Mouse (Mus musculus) kidney, postnatal 0 days (tissue): ENCODE data around the gene Ush1g. TPM values are rescaled to one million over a fixed set of nuclear protein-coding genes. Genes with fewer than 3 reads are reported as not detected.

ENCODE experiments used
- ATAC-seq: fragments of 200-750 bp; cut with Nextera tagmentation; replicated peaks from 2 replicates; pipeline ENCODE4 v1.8.0; 2017; ENCODE audit warnings: low read depth, moderate number of reproducible peaks, moderate TSS enrichment, moderate library complexity; ENCODE audit not compliant: low FRiP score
- DNase-seq: peaks from one replicate; pipeline ENCODE4 v3.0.0-alpha.2; 2016; ENCODE audit warnings: low spot score
- H3K27ac ChIP-seq: fragments of 300-500 bp; sonication (generic); 2 replicates; pipeline ENCODE4 v1.5.1; 2014; ENCODE audit warnings: mild to moderate bottlenecking
- H3K27me3 ChIP-seq: fragments of 300-500 bp; sonication (generic); 2 replicates; pipeline ENCODE4 v1.6.1; 2014; ENCODE audit warnings: low read length, mixed read lengths; ENCODE audit not compliant: insufficient read depth
- H3K36me3 ChIP-seq: fragments of 300-500 bp; sonication (generic); 2 replicates; pipeline ENCODE4 v1.6.1; 2014; ENCODE audit warnings: low read length, mixed read lengths; ENCODE audit not compliant: insufficient read depth
- H3K4me1 ChIP-seq: fragments of 300-500 bp; sonication (generic); replicated peaks from 2 replicates; pipeline ENCODE4 v1.6.1; 2014; ENCODE audit warnings: antibody characterized with exemption, low read length, mixed read lengths; ENCODE audit not compliant: insufficient read depth
- H3K4me2 ChIP-seq: fragments of 300-500 bp; sonication (generic); 2 replicates; pipeline ENCODE4 v1.6.1; 2014; ENCODE audit warnings: mild to moderate bottlenecking, low read length, moderate library complexity, mixed read lengths
- H3K4me3 ChIP-seq: fragments of 300-500 bp; sonication (generic); replicated peaks from 2 replicates; pipeline ENCODE4 v1.5.1; 2014; ENCODE audit warnings: low read depth, low read length
- H3K9ac ChIP-seq: fragments of 300-500 bp; sonication (generic); 2 replicates; pipeline ENCODE4 v1.6.1; 2014; ENCODE audit warnings: low read depth, low read length
- H3K9me3 ChIP-seq: fragments of 300-500 bp; sonication (generic); replicated peaks from 2 replicates; pipeline ENCODE4 v1.6.1; 2016; ENCODE audit warnings: low read length, inconsistent platforms, mixed read lengths
- CTCF ChIP-seq: IDR thresholded peaks from 2 replicates; pipeline ENCODE4 v1.5.1; 2016; ENCODE audit warnings: antibody characterized with exemption, low read depth, mild to moderate bottlenecking, moderate library complexity
- WGBS: fragments of 180-500 bp; shearing (Covaris S2); extraction: QIAGEN DNeasy Blood & Tissue Kit; methylation state at CpG from one replicate; pipeline ENCODE4 v1.1.7; 2014; 5-methylcytosine and 5-hydroxymethylcytosine counted together
- polyA plus RNA-seq: library from polyadenylated mRNA; unstranded; fragments of >200 nt; fragmentation: Nextera tagmentation; extraction: Ambion mirVana; gene quantifications from 2 replicates; pipeline ENCODE4 v1.2.1, GENCODE M21; 2015

Gene Ush1g
- polyA plus RNA-seq, 1 experiment from 2014 or later: not detected

DNA sequence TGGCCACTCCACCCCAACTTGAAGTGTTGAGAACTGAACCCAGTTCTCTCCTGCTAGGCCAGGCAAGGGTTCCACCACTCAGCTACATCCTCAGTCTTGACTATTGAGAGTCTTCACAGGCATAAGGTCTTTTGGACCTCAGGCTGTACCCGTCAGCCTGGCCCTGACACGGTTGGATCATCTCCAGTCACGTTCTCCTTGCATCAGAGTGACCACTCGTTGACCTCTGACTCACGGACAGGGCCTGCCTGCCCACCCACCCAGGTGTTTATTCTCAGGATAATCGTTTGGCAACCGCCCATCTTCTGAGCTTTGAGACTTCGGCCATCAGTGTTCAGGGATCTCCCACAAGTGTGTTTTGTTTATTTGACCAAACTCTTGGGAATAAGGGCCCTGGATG is 18.7 kb downstream of the Ush1g start:
- Histone ChIP-seq H3K4me2 (no peak overlapping the region), H3K4me1 (no peaks in the 10 kb centered on the region), H3K9me3 (no peaks in the 10 kb centered on the region), H3K9ac (no peak overlapping the region), H3K4me3 (no peak overlapping the region), H3K27ac (no peak overlapping the region), H3K36me3 (no peaks in the 10 kb centered on the region), H3K27me3 (no peaks in the 10 kb centered on the region)
- TF ChIP-seq CTCF: no peak
- WGBS: 41% methylated on average over 8 of the region's 8 CpGs
- DNase-seq (no peak), ATAC-seq (no peak)

DNA sequence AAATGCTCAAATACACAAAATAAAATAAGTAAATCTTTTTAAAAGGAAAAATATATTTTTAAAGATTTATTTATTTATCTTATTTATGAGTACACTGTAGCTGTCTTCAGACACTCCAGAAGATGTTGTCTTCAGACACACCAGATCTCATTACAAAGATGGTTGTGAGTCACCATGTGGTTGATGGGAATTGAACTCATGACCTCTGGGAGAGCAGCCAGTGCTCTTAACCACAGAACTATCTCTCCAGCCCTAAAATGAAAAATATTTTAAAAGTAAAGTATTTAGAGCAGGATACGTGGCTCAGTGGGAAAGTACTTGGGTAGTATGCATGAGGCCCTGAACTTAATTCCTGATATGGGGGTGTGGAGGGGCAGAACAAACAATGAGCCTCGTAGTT is 20.5 kb downstream of the Ush1g start:
- ATAC-seq: no peak
- no peak overlapping the region for H3K9ac ChIP-seq
- 0 out of 2 replicates have a peak, but pooled peaks cover 8% of the 10 kb centered on the region for H3K4me1 ChIP-seq
- no peaks in the 10 kb centered on the region for H3K27me3 ChIP-seq
- H3K4me3 ChIP-seq: no peak overlapping the region
- no peak overlapping the region for H3K4me2 ChIP-seq
- no peaks in the 10 kb centered on the region for H3K36me3 ChIP-seq
- 82% methylated on average over 2 of the region's 2 CpGs for WGBS
- no peak for TF ChIP-seq CTCF
- H3K27ac ChIP-seq: no peak overlapping the region
- DNase-seq: no peak
- no peaks in the 10 kb centered on the region for H3K9me3 ChIP-seq

DNA sequence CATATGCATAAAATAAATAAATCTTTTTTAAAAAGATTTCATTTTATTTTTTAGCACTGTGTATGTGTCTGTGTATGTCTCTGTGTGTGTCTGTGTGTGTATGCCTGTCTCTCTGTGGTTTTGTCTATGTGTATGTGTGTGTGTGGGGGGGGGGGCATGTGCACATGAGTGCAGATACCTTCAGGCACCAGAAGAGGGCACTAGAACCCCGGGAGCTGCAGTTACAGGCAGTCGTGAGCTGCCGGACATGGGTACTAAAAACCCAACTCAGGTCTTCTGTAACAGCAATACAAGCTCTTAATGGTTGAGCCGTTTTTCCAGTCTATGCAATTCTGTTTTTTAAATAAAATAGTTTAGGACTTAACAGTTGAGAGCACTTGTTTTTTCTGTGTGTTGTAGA is 21.1 kb downstream of the Ush1g start:
- Histone ChIP-seq H3K36me3 (no peaks in the 10 kb centered on the region), H3K27ac (no peak overlapping the region), H3K4me2 (no peak overlapping the region), H3K27me3 (no peaks in the 10 kb centered on the region), H3K4me1 (0 out of 2 replicates have a peak, but pooled peaks cover 8% of the 10 kb centered on the region), H3K9ac (no peak overlapping the region), H3K4me3 (no peak overlapping the region), H3K9me3 (no peaks in the 10 kb centered on the region)
- WGBS: 84% methylated on average over 4 of the region's 4 CpGs
- no peak for TF ChIP-seq CTCF
- ATAC-seq: no peak
- DNase-seq: no peak

DNA sequence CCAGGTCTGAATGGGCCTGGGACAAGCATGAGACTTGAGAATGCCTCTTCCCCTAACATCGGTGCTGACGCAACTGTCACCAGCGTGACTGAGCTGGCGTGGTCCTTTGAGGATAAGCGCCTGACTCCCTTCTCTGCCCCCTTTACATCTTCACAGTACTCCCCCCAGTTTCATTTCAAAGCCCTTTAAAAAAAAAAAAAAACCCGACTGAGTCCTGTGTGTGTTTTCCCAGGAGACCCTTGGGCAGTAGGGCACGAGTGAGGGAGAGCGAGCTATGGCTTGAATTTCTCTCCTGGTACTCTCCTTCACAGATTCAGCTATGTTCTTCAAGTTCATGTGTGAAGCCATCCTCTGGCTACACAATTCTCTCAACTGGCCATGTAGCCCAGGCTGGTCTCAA is 23.7 kb downstream of the Ush1g start:
- H3K4me1 ChIP-seq: 0 out of 2 replicates have a peak, but pooled peaks cover 8% of the 10 kb centered on the region
- no peak overlapping the region for H3K27ac ChIP-seq
- no peak for TF ChIP-seq CTCF
- H3K9me3 ChIP-seq: no peaks in the 10 kb centered on the region
- no peak overlapping the region for H3K4me3 ChIP-seq
- no peak overlapping the region for H3K4me2 ChIP-seq
- H3K27me3 ChIP-seq: no peaks in the 10 kb centered on the region
- H3K36me3 ChIP-seq: no peaks in the 10 kb centered on the region
- ATAC-seq (no peak), DNase-seq (no peak)
- no peak overlapping the region for H3K9ac ChIP-seq
- 71% methylated on average over 8 of the region's 8 CpGs for WGBS

DNA sequence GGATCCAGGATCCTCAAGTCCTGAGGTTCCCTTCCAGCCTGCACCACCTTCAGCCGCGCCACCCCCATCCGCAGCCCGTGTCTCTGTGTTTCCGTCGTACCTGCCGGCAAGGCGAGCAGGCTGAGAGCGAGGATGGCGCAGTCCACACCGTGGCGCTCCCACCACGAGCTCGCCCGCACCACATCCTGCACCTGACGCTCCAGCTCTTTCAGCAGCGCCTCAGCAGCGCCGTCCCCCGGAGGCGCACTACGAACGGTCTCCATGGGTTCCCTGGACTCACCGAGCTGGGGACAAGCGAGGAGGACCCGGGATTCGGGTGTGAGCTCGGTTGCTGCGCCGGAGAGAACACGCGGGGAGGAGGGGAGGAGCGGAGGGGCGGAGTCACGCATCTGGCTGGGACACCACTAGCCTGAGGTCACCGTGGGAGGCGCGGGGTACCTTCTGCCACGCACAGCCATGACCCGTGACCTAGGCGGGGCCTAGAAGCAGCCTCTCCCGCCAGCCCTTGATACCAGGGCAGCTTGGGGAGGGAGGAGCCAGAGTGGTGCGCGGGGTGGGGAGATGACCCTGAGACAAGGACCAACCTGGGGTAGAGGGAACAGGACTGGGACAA is 24.5 kb downstream of the Ush1g start, which contains the start of gene Fads6:
Gene Fads6 (minus strand): TSS at position 450 of the 613 bp plus-strand sequence.
- Histone ChIP-seq H3K27me3 (no peaks in the 10 kb centered on the region), H3K27ac (no peak within 1 kb of the TSS), H3K4me1 (0 out of 2 replicates have a peak, but pooled peaks cover 8% of the 10 kb centered on the region), H3K4me3 (peak within 1 kb of the TSS; percentile 35), H3K4me2 (peak within 1 kb of the TSS; percentile 79), H3K9ac (peak within 1 kb of the TSS; percentile 42), H3K9me3 (no peaks in the 10 kb centered on the region), H3K36me3 (no peaks in the 10 kb centered on the region)
- ATAC-seq (peak; percentile 66), DNase-seq (peak; percentile 60)
- TF ChIP-seq CTCF: peak; percentile 61
- under 1% methylated on average over 41 of the region's 44 CpGs for WGBS

DNA sequence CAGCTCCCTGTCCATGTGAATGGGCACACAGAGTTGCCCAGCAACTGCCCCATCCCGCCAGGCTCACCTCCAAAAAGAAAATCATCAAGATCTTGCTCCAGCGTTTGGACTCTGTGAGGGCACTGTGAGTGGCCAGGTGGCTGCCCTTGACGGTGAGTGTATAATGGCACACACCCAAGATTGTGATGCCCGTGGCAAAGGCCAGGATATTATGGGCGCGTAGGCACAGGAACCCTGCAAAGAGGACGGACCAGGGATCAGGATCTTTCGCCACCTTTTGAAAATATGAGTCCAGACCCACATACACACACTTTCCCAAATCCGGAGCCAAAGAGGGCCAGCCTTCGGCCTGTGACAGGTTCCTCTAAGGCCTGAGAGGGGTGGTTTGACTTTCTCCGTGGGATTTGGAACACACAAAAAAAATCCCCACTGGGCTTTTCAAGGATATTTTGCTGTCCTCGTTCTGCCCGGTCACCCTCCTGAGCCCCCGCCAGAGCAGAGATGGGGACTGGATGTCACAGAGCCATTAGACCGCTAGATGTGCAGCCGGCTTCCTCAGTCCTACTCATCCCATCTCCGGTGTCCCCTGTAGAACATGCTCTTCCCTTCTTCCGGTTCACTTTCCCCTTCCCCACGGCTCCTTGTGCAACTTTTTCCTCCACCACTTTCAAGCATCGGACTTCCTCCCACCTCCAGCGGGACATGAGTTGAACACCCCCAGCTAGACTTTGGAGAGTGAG is 25.2 kb downstream of the Ush1g start:
- H3K4me1 ChIP-seq: 0 out of 2 replicates have a peak, but pooled peaks cover 10% of the 10 kb centered on the region
- no peak overlapping the region for H3K27ac ChIP-seq
- H3K36me3 ChIP-seq: no peaks in the 10 kb centered on the region
- TF ChIP-seq CTCF: no peak
- H3K4me2 ChIP-seq: peak overlapping the region; percentile 79
- ATAC-seq: no peak
- peak overlapping the region; percentile 35 for H3K4me3 ChIP-seq
- 51% methylated on average over 21 of the region's 21 CpGs for WGBS
- H3K27me3 ChIP-seq: no peaks in the 10 kb centered on the region
- H3K9ac ChIP-seq: peak overlapping the region; percentile 42
- no peaks in the 10 kb centered on the region for H3K9me3 ChIP-seq
- DNase-seq: no peak
